Mouse (Mus musculus) stomach, postnatal 0 days (tissue): ENCODE measurements around the gene Slc6a6.

ENCODE experiments used
- CTCF ChIP-seq: IDR thresholded peaks from 2 replicates; pipeline ENCODE4 v1.5.1; 2016; ENCODE audit warnings: antibody characterized with exemption, low read depth, mild to moderate bottlenecking, moderate library complexity
- EP300 ChIP-seq: optimal IDR thresholded peaks from 2 replicates; pipeline ENCODE3; 2016; ENCODE audit warnings: antibody characterized with exemption

- TF ChIP-seq EP300 = no peak
- no peak for TF ChIP-seq CTCF
Observed at GRCm38 (mm10) chr6:91693301-91693886, 9.5 kb downstream of the Slc6a6 start.
